Mouse (Mus musculus): ENCODE results near the gene Alox12.
A peak's percentile ranks its signal among the peaks of the same experiment; 100 is the strongest.

- peak; percentile 96 for TF ChIP-seq CTCF (IDR thresholded peaks at IDR 0.05; ENCODE audit: low read depth, low read length)
- TF ChIP-seq POLR2A (IDR thresholded peaks at IDR 0.05; ENCODE audit: insufficient read depth, low read length), result no peak
- TF ChIP-seq EP300 (IDR thresholded peaks at IDR 0.05; ENCODE audit: insufficient read depth, low read depth, low read length), result 0 out of 2 replicates have a peak, but pooled peaks have one; percentile 21
Observed at GRCm38 (mm10) chr11:70230239-70230727, 24.9 kb downstream of the Alox12 start.

Data from ES-Bruce4 (cell line).